Mouse (Mus musculus) skeletal muscle tissue, adult 2 months (tissue): ENCODE results near the gene Apoc1.

ENCODE experiments used
- DNase-seq: peaks from one replicate; pipeline ENCODE4 v3.0.0-alpha.2; 2012; ENCODE audit warnings: low read depth, low spot score

The Apoc1 gene

GRCm38 (mm10) chr7:19691873-19692865, at the start of gene Apoc1:
Gene Apoc1 (minus strand): TSS chr7:19692660.
- DNase-seq, result no peak

GRCm38 (mm10) chr7:19741329-19742031, 49.0 kb upstream of the Apoc1 start:
- no peak for DNase-seq

GRCm38 (mm10) chr7:19740269-19740668, 47.8 kb upstream of the Apoc1 start:
- no peak for DNase-seq

- DNase-seq, result no peak
Measured at GRCm38 (mm10) chr7:19738771-19739170, 46.3 kb upstream of the Apoc1 start.

GRCm38 (mm10) chr7:19736389-19737057, 44.1 kb upstream of the Apoc1 start:
- no peak for DNase-seq

GRCm38 (mm10) chr7:19734178-19734666, 41.8 kb upstream of the Apoc1 start:
- DNase-seq, result no peak

- DNase-seq, result no peak
Measured at GRCm38 (mm10) chr7:19726541-19726940, 34.1 kb upstream of the Apoc1 start.

GRCm38 (mm10) chr7:19724167-19724566, 31.7 kb upstream of the Apoc1 start:
- no peak for DNase-seq

GRCm38 (mm10) chr7:19722754-19723195, 30.3 kb upstream of the Apoc1 start:
- DNase-seq, result no peak

- no peak for DNase-seq
Measured at GRCm38 (mm10) chr7:19719200-19719599, 26.7 kb upstream of the Apoc1 start.

GRCm38 (mm10) chr7:19718297-19718952, 26.0 kb upstream of the Apoc1 start:
- no peak for DNase-seq

GRCm38 (mm10) chr7:19717346-19717745, 24.9 kb upstream of the Apoc1 start:
- DNase-seq, result no peak

- no peak for DNase-seq
Measured at GRCm38 (mm10) chr7:19716822-19717221, 24.4 kb upstream of the Apoc1 start.

GRCm38 (mm10) chr7:19716055-19716682, 23.7 kb upstream of the Apoc1 start:
- no peak for DNase-seq

GRCm38 (mm10) chr7:19715239-19716054, 23.0 kb upstream of the Apoc1 start, which contains the start of gene Tomm40:
Gene Tomm40 (minus strand): TSS chr7:19715438.
- peak; percentile 99 for DNase-seq

GRCm38 (mm10) chr7:19714836-19715235, 22.4 kb upstream of the Apoc1 start:
- DNase-seq, result no peak

GRCm38 (mm10) chr7:19713598-19713997, 21.1 kb upstream of the Apoc1 start:
- DNase-seq, result no peak

GRCm38 (mm10) chr7:19713196-19713595, 20.7 kb upstream of the Apoc1 start:
- no peak for DNase-seq

GRCm38 (mm10) chr7:19712414-19712813, 20.0 kb upstream of the Apoc1 start:
- no peak for DNase-seq

- DNase-seq, result no peak
Measured at GRCm38 (mm10) chr7:19710650-19711049, 18.2 kb upstream of the Apoc1 start.
